Mouse (Mus musculus) forebrain, embryonic 10.5 days (tissue): Measurements from ENCODE around the gene Kif21b. TPM values are rescaled to one million over a fixed set of nuclear protein-coding genes. Genes with fewer than 3 reads are reported as not detected.

Source experiments
- DNase-seq: peaks from one replicate; pipeline ENCODE4 v3.0.0-alpha.2; 2017; ENCODE audit warnings: low spot score; ENCODE audit errors: extremely low spot score
- H3K27ac ChIP-seq: fragments of 300-500 bp; sonication (generic); 2 replicates; pipeline ENCODE4 v1.5.1; 2016; ENCODE audit warnings: mild to moderate bottlenecking
- H3K27me3 ChIP-seq: fragments of 300-500 bp; sonication (generic); 2 replicates; pipeline ENCODE4 v1.6.1; 2016; ENCODE audit warnings: mild to moderate bottlenecking; ENCODE audit not compliant: poor library complexity, severe bottlenecking
- H3K36me3 ChIP-seq: fragments of 300-500 bp; sonication (generic); replicated peaks from 2 replicates; pipeline ENCODE4 v1.6.1; 2016; ENCODE audit warnings: mild to moderate bottlenecking, moderate library complexity
- H3K4me1 ChIP-seq: fragments of 300-500 bp; sonication (generic); 2 replicates; pipeline ENCODE4 v1.6.1; 2016
- H3K4me3 ChIP-seq: fragments of 300-500 bp; sonication (generic); 2 replicates; pipeline ENCODE4 v1.5.1; 2016; ENCODE audit warnings: mild to moderate bottlenecking, moderate library complexity
- H3K9me3 ChIP-seq: fragments of 300-500 bp; sonication (generic); 2 replicates; pipeline ENCODE4 v1.6.1; 2016; ENCODE audit warnings: mild to moderate bottlenecking, moderate library complexity
- WGBS: fragments of 180-500 bp; shearing (Covaris S2); methylation state at CpG from one replicate; pipeline ENCODE4 v1.1.7; 2016; 5-methylcytosine and 5-hydroxymethylcytosine counted together
- polyA plus RNA-seq: library from polyadenylated mRNA; unstranded; fragments of >200 nt; fragmentation: Nextera tagmentation; extraction: Ambion mirVana; gene quantifications from 2 replicates; pipeline ENCODE4 v1.2.1, GENCODE M21; 2016

Gene Kif21b
- polyA plus RNA-seq, 1 experiment from 2014 or later, result 8.8 TPM

- Histone ChIP-seq H3K9me3 (no peaks in the 10 kb centered on the region), H3K36me3 (no peaks in the 10 kb centered on the region), H3K27ac (peak overlapping the region; percentile 92), H3K4me3 (peak overlapping the region; percentile 92), H3K4me1 (peaks cover 79% of the 10 kb centered on the region), H3K27me3 (peaks cover 69% of the 10 kb centered on the region)
- no peak for DNase-seq
- WGBS, result 1% methylated on average over 43 of the region's 43 CpGs
Observed at GRCm38 (mm10) chr1:136131603-136132291, 558 bp downstream of the Kif21b start.

DNA sequence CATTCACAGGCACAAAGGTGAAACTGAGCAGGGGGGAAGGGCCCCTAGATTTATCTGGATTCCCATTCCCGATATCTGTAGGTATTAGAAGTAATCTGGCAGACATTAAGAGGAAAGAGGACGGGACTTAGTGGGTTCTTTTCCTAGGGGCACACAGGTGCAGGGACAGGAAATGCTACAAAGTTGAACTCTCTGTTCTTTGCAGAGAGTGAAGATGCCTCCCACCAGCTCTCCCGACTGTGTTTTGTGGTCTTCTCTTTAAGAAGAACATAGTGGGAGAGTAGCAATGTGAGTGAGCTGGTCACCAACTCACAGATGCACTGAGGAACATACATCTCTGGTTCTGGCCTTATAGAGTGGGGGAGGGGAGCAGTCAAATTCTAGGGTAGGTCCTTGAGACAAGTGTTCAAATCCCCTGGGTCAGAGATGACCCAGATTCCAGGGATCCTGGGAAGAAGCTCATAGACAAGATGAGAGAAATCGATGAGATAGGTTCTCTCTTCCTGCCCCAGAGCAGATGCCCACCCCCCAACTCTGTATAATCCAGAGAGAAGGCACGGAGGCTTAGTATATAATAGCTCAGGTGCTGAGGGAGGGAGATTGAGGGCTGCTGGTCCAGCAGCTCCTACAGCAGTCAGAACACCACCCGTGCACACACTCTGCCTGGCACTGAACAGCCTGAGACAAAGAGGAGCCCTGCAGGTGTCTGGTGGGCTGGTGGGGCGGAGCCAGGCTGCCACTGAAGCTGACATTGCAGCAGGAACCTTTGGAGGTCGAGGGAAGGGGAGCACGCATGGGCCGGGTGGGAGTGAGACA, 1.4 kb downstream of the Kif21b start:
- 29% methylated on average over 10 of the region's 10 CpGs for WGBS
- H3K4me3 ChIP-seq, result peak overlapping the region; percentile 92
- DNase-seq, result no peak
- peak overlapping the region; percentile 92 for H3K27ac ChIP-seq
- no peaks in the 10 kb centered on the region for H3K9me3 ChIP-seq
- no peaks in the 10 kb centered on the region for H3K36me3 ChIP-seq
- peaks cover 87% of the 10 kb centered on the region for H3K4me1 ChIP-seq
- H3K27me3 ChIP-seq, result peaks cover 74% of the 10 kb centered on the region

DNA sequence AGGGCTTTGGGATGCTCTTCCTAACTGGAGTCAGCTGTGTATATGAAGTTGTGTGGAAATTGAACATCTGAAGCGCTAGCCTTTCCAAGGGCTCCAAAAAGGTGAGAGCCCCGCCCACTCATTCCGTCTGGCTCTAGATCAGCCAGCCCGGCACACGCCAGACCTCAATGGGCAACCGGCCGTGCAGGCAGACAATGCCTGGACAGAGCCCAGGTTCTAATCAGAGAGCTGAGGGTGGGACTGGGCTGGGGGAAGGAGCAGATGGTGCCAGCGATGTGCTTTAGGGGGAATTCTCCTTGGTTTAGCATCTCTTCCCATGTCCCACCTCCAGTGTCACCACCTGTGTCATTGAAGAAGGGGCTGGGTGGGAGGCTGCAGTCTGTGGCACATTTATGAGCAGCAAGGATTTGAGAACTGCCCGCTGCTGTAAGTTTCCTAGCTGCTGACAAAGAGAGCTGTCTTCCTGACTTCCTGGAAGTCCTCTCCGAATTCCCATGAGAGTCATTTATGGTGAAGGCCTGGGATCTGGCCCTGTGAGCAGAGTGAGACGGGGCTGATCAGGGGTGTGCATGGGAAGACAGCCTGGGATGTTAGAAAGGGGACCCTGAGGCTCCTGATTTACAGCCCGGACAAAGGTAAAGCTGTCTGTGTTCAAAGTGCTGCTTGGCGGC, 2.5 kb downstream of the Kif21b start:
- H3K4me1 ChIP-seq, result peaks cover 98% of the 10 kb centered on the region
- peak overlapping the region; percentile 92; the same call in 1 of the 2 replicates for H3K27ac ChIP-seq
- no peaks in the 10 kb centered on the region for H3K9me3 ChIP-seq
- H3K27me3 ChIP-seq, result peaks cover 80% of the 10 kb centered on the region
- H3K36me3 ChIP-seq, result no peaks in the 10 kb centered on the region
- no peak for DNase-seq
- WGBS, result 36% methylated on average over 13 of the region's 13 CpGs
- peak overlapping the region; percentile 92; the same call in 1 of the 2 replicates for H3K4me3 ChIP-seq

- H3K27me3 ChIP-seq, result peaks cover 77% of the 10 kb centered on the region
- H3K27ac ChIP-seq, result peak overlapping the region; percentile 35; the same call in 1 of the 2 replicates
Observed at GRCm38 (mm10) chr1:136134547-136134946, 3.4 kb downstream of the Kif21b start.

DNA sequence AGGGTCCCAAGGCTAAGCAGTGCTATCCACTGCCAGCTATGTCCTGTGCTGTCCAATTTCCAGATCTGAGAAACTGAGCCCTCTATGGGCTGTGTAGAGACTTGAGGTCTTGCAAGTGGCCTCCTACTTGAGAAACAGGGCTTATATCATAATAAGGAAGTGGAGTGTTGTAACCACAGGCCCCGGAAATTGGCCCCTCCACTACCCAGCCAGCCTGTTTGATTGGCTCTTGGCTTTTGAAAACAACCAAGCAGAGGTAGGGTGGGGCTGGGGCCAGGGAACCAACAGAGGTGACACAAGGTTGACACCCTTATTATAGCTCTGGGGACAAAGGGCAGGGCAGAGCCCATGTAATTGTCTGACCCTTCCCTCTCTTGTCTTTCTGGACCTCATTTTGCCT, 3.9 kb downstream of the Kif21b start:
- H3K9me3 ChIP-seq, result no peaks in the 10 kb centered on the region
- DNase-seq, result no peak
- peaks cover 72% of the 10 kb centered on the region for H3K27me3 ChIP-seq
- H3K36me3 ChIP-seq, result no peaks in the 10 kb centered on the region
- H3K4me1 ChIP-seq, result peaks cover 99% of the 10 kb centered on the region
- WGBS, result 56% methylated on average over 1 of the region's 1 CpGs
- no peak overlapping the region for H3K4me3 ChIP-seq
- H3K27ac ChIP-seq, result 0 out of 2 replicates have a peak overlapping the region, but pooled peaks have one; percentile 35

More at GRCm38 (mm10) chr1:136134547-136134946, 3.4 kb downstream of the Kif21b start:
- H3K36me3 ChIP-seq, result no peaks in the 10 kb centered on the region
- peaks cover 98% of the 10 kb centered on the region for H3K4me1 ChIP-seq
- WGBS, result 72% methylated on average over 2 of the region's 2 CpGs
- H3K9me3 ChIP-seq, result no peaks in the 10 kb centered on the region
- DNase-seq, result no peak
- no peak overlapping the region for H3K4me3 ChIP-seq

- peaks cover 64% of the 10 kb centered on the region for H3K27me3 ChIP-seq
- H3K4me1 ChIP-seq, result peaks cover 99% of the 10 kb centered on the region
- 66% methylated on average over 6 of the region's 6 CpGs for WGBS
- no peak overlapping the region for H3K4me3 ChIP-seq
- no peak overlapping the region for H3K27ac ChIP-seq
- H3K9me3 ChIP-seq, result no peaks in the 10 kb centered on the region
- DNase-seq, result no peak
- H3K36me3 ChIP-seq, result no peaks in the 10 kb centered on the region
Observed at GRCm38 (mm10) chr1:136135777-136136444, 4.7 kb downstream of the Kif21b start.

GRCm38 (mm10) chr1:136136547-136136946, 5.4 kb downstream of the Kif21b start:
- H3K36me3 ChIP-seq, result no peaks in the 10 kb centered on the region
- H3K4me3 ChIP-seq, result no peak overlapping the region
- H3K4me1 ChIP-seq, result peaks cover 100% of the 10 kb centered on the region
- WGBS, result 43% methylated on average over 4 of the region's 4 CpGs
- H3K27ac ChIP-seq, result peak overlapping the region; percentile 69; the same call in 1 of the 2 replicates
- DNase-seq, result no peak
- peaks cover 69% of the 10 kb centered on the region for H3K27me3 ChIP-seq
- no peaks in the 10 kb centered on the region for H3K9me3 ChIP-seq

DNA sequence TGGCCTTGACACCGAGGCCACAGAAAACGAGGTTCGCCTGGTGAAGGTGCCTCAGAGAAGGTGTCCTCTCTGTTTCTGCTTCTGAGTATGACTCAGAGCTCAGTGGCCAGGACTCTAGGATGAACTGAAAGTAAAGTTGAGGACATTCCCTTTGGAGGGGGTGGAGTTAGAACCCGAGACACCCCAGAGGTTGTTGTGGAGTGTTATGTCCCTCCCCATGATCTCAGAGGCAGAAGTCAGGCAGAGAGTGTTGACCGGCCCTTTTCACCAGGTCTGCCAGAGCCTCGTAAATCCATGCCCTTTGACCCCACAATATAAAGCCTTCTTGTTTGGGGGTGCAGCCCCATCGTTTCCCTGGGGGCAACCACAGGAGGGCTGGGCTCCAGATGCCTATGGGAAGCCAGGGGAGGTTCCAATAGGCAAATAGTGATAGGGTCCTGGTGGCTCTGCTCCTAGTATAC, 5.9 kb downstream of the Kif21b start:
- no peaks in the 10 kb centered on the region for H3K9me3 ChIP-seq
- no peaks in the 10 kb centered on the region for H3K36me3 ChIP-seq
- DNase-seq, result no peak
- peak overlapping the region; percentile 69; the same call in 1 of the 2 replicates for H3K27ac ChIP-seq
- H3K27me3 ChIP-seq, result peaks cover 67% of the 10 kb centered on the region
- peaks cover 100% of the 10 kb centered on the region for H3K4me1 ChIP-seq
- 23% methylated on average over 7 of the region's 7 CpGs for WGBS
- H3K4me3 ChIP-seq, result peak overlapping the region; percentile 10; the same call in 1 of the 2 replicates

GRCm38 (mm10) chr1:136137575-136137974, 6.4 kb downstream of the Kif21b start:
- Histone ChIP-seq H3K27ac (peak overlapping the region; percentile 69), H3K36me3 (no peaks in the 10 kb centered on the region), H3K9me3 (no peaks in the 10 kb centered on the region), H3K4me1 (peaks cover 100% of the 10 kb centered on the region), H3K27me3 (peaks cover 62% of the 10 kb centered on the region), H3K4me3 (peak overlapping the region; percentile 10; the same call in 1 of the 2 replicates)
- peak; percentile 33 for DNase-seq
- WGBS, result 9% methylated on average over 4 of the region's 4 CpGs

- H3K4me3 ChIP-seq, result no peak overlapping the region
- no peaks in the 10 kb centered on the region for H3K36me3 ChIP-seq
- H3K9me3 ChIP-seq, result no peaks in the 10 kb centered on the region
- H3K4me1 ChIP-seq, result peaks cover 100% of the 10 kb centered on the region
- WGBS, result 39% methylated on average over 10 of the region's 10 CpGs
- no peak for DNase-seq
- peak overlapping the region; percentile 69 for H3K27ac ChIP-seq
- H3K27me3 ChIP-seq, result peaks cover 55% of the 10 kb centered on the region
Observed at GRCm38 (mm10) chr1:136138191-136138830, 7.1 kb downstream of the Kif21b start.

GRCm38 (mm10) chr1:136139990-136140640, 8.9 kb downstream of the Kif21b start:
- under 1% methylated on average over 32 of the region's 32 CpGs for WGBS
- Histone ChIP-seq H3K4me3 (peak overlapping the region; percentile 66), H3K36me3 (peaks cover 7% of the 10 kb centered on the region), H3K27ac (peak overlapping the region; percentile 93), H3K9me3 (no peaks in the 10 kb centered on the region), H3K27me3 (peaks cover 37% of the 10 kb centered on the region), H3K4me1 (peaks cover 94% of the 10 kb centered on the region)
- DNase-seq, result peak; percentile 72
